Mouse (Mus musculus): ENCODE results near the gene Grn.
"Not testable (repeated sequence)": the region's sequence is repeated elsewhere in the genome, so short reads cannot be mapped to it uniquely, and the experiment has no call there.

Grn gene

DNA sequence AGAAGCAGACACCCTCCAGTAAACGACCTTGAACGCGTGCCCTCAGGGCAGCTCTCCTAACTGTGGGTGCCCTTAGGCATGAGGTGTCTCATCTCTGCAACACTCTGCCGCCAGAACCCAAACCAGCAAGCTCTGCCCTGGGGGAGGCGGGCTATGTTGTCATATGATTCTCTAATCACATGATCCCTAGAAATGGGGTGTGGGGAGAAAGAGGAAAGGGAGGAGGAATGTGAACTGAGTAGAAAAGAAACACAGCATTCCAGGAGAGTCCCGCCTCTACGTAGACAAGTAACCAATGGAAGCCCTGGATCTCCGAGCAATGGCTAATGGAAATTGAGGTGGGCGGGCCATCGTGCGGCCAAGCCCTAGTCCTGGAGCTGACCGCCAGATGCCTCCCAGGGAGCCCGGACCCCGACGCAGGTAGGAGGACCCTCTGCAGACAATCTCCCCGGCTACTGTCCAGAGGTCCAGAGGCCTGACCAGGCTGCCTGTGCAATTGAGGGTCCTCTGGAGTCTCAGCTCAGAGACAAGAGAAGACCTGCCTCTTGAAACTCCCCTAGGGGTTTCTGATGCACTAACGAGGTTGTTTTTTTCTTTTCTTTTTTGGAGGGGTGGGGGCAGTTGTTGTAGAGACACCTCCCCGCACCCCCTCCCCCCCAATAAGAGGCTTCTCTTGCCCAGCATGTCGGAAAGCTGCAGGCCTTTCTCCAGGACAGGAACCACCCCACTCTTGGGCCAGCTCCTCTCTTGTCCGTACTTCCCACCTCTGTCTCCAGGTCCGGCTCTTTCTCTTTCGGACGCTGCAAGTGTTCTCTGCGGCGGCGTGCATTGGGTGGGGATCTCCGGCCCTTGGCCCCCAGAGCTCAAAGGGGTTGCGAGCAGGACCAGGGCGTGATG, at the start of gene Grn:
TSS of gene Grn (plus strand) at position 195 of the 897 bp plus-strand sequence.
- DNase-seq (ENCODE audit: low read depth, low spot score), result peak; percentile 99

- DNase-seq (ENCODE audit: low read depth, low spot score), result no peak
Observed at GRCm38 (mm10) chr11:102381341-102382100, 48.6 kb upstream of the Grn start.

DNA sequence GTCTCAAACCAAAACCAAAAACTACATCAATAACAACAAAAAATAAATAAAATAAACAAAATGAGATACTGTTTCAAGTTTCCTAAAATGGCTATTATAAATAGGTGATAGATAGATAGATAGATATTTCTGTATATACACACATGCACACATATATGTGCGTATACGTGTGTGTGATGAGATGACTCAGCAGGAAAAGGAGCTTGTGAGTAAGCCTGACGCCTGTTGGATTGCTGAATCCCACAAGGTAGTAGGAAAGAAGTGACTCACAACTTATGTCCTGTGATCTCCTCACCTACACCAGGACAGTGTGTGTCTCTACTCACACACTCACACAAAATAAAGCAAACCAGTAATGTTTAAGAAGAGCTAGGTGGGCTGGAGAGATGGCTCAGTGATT, 47.3 kb upstream of the Grn start:
- DNase-seq (ENCODE audit: low read depth, low spot score), result peak; percentile 41

DNA sequence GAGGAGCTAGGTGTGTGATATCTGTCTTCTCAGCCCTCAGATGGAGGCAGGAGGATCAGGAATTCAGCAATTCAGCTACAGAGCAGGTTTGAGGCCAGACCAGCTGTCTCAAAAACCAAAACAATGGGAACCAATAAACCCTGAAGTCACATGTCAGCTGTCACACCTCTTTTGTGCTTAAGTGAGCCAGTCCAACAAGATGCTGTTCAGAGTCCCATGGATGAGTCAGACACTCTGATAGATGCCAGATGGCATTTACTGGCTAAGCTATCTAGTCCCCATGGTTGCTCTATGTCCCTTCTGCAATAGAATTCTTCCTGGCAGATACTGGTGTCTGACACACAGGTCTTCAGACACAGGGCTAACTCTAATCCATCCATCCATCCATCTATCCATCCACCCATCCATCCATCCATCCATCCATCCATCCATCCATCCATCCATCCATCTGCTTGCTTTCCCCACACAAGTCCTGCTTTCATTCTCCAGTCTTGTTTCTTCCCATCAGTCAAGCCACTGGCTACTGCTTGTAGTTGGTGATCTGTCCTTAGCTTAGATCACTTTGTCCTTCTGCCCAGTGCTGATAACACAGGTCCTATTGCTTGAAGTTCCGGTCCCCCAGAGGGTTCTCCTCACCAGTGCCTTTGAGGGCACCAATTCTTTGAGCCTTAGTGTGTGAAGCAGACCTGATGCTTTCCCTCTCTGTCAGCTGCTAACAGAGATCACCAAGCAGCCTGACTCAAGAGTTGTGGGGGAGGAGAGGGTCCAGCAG, 46.6 kb upstream of the Grn start:
- DNase-seq (ENCODE audit: low read depth, low spot score), result peak; percentile 82

- DNase-seq (ENCODE audit: low read depth, low spot score), result peak; percentile 95
Observed at GRCm38 (mm10) chr11:102384418-102384817, 45.7 kb upstream of the Grn start.

DNA sequence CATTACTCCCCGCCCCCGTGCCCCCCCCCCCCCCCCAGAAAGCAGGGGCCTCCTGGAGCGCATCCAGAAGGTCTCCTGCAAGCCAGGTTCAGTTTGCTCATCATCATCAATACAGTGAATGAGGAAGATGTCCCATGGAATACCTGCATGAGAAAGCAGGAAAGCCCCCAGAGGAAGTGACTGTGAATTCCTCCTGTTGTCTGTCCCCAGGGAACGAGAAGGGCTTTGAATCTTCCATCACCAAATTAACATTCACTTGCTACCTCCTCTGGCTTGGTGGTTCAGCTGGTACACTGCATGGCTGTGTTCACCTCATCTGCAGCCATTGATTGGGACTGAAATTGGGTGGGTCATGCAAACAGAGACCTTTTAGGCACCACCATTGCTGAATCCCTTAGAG, 45.0 kb upstream of the Grn start:
- DNase-seq (ENCODE audit: low read depth, low spot score), result no peak

- no peak for DNase-seq (ENCODE audit: low read depth, low spot score)
Observed at GRCm38 (mm10) chr11:102386121-102386520, 44.0 kb upstream of the Grn start.

GRCm38 (mm10) chr11:102389436-102389835, 40.7 kb upstream of the Grn start:
- not testable (repeated sequence) for DNase-seq (ENCODE audit: low read depth, low spot score)

DNA sequence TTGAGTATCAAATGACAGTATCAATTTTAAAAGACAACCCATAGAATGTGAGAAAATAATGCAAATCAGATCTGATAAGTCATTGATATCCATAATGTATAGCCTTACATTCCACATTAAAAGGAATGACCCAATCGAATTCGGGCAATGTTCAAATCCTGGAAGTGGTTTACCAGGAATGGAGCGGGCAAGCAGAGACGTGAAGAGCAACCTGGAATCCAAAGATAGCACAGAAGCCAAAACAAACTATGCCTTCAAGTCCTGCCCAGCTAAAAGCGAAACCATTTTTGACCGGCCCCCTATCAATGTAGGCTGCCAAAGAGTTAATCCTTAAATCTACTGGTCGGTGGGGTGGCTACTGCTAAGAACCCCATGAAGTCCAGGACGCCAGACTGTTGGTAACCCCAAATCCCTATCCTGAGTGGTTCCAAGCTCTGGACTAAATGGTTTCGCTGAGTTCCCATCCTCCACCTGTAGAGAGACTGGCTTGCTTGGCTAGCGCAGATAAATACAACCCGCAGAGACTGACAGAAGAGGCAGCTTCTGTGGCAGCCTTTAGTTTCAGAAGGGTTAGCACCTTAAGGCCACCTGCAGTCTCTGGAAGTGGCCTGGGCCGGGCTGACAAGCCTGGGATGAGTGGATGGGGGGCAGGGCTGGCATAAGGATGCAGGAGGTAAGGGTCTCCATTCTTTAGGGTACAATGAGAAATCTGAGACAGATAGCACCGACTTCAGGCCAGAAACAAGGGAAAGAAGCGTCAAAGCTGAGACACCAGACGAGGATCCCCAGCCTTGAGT, 37.5 kb upstream of the Grn start:
- DNase-seq (ENCODE audit: low read depth, low spot score), result no peak

DNA sequence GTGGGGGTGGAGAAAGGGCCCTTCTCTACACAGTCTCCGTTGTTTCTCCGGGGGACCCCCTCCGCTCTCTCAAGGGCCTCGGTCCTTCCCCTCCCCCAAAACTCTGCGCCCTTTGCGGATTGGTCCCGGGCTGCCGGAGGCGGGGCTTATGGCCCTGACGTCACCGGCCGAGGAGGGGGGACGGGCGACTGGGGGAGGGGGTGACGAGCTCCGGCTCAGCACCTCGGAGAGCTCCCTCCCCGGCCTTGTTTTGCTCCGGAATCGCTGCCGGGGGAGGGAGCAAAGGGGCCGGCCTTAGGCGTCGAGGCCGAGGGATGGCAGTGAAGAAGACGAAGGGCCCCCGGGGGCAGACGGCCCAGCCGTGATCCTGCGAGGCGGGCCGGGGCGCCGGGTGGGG, 36.9 kb upstream of the Grn start, which contains the start of gene Rundc3a:
TSS of gene Rundc3a (plus strand) at position 166 of the 397 bp plus-strand sequence.
- DNase-seq (ENCODE audit: low read depth, low spot score), result no peak

DNA sequence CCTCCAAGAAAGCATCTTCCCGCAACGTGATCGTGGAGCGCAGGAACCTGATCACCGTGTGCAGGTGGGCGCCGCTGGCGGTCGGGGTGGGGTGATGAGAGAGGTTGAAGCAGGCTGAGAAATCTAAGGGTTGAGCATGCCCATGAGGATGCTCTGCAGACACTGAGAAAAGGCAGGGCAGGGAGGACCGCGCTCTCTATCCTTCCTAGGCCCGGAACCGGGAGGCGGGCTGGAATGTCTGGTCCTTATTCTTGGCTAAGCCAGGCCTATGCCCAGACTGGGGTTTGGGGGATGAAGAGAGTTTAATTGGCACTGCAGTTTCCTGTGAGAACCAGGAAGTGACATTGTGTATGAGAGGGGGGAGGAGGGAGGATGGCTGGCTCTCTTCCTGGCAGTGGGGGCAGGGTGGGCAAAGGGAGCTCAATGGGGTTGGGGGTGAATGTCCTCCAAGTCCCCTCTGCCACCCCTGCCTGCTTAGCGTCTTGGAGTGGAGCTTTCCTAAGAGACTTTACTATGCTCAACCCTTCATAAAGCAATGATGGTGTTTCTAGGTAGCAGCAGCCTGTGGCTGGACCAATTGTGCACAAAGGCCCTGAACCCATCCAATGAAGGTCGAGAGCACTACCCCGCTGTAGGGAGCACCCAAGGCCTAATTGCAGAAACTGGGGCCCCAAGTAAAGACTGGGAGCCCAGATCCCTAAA, 36.2 kb upstream of the Grn start:
- no peak for DNase-seq (ENCODE audit: low read depth, low spot score)

GRCm38 (mm10) chr11:102394421-102395124, 35.5 kb upstream of the Grn start:
- peak; percentile 79 for DNase-seq (ENCODE audit: low read depth, low spot score)

- no peak for DNase-seq (ENCODE audit: low read depth, low spot score)
Observed at GRCm38 (mm10) chr11:102395250-102395649, 34.9 kb upstream of the Grn start.

GRCm38 (mm10) chr11:102396263-102396662, 33.9 kb upstream of the Grn start:
- no peak for DNase-seq (ENCODE audit: low read depth, low spot score)

- no peak for DNase-seq (ENCODE audit: low read depth, low spot score)
Observed at GRCm38 (mm10) chr11:102396671-102397141, 33.4 kb upstream of the Grn start.

GRCm38 (mm10) chr11:102398007-102398825, 31.9 kb upstream of the Grn start:
- no peak for DNase-seq (ENCODE audit: low read depth, low spot score)

- DNase-seq (ENCODE audit: low read depth, low spot score), result no peak
Observed at GRCm38 (mm10) chr11:102399107-102399506, 31.0 kb upstream of the Grn start.

DNA sequence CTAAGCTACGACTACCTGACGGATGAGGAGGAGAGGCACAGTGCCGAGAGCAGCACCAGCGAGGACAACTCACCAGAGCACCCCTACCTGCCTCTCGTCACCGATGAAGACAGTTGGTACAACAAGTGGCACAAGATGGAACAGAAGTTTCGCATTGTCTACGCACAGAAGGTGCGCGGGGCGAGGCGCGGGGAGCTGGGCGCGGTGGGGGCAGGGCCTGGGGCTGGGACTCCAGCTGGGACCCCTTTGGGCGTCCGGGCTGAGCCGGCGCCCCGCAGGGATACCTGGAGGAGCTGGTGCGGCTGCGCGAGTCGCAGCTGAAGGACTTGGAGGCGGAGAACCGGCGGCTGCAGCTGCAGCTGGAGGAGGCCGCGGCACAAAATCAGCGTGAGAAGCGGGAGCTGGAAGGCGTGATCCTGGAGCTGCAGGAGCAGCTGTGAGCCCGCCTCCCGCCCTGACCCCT, 30.5 kb upstream of the Grn start:
- no peak for DNase-seq (ENCODE audit: low read depth, low spot score)

Measured in 3T3-L1 (cell line).